Mouse (Mus musculus) layer of hippocampus, postnatal 14 days (tissue): ENCODE data around the gene Slc7a4. TPM values are rescaled to one million over a fixed set of nuclear protein-coding genes. Genes with fewer than 3 reads are reported as not detected.
"Not testable (repeated sequence)": the region's sequence is repeated elsewhere in the genome, so short reads cannot be mapped to it uniquely, and the experiment has no call there.

Source experiments
- DNase-seq, 2 experiments: peaks; one replicate each; pipeline ENCODE4 v3.0.0; 2021 to 2022; ENCODE audit warnings: low spot score in 2 of 2, mixed read lengths in 1 of 2
- total RNA-seq, 2 experiments: library from RNA; stranded (reverse); gene quantifications; 2 replicates each; pipeline ENCODE4 v1.2.3; 2021

The Slc7a4 gene
- total RNA-seq, 2 experiments from 2014 or later, result 86.2 to 94.9 TPM

DNA sequence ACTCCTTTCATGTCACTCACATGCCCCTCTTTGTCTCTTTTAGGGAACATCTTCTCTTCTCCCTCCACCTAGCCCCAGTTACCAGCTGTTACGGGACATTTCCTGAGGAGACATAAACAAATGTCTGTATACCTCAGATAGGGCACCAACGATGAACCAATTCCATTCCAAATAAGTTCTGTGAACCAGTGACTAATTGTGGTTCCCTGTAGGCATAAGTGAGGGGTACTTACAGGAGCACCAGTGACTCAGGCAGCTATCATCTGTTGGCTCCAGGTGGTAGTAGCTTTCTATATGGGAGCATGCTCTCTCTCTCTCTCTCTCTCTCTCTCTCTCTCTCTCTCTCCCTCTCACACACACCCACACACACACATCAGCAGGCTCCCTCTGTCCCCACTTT, 18.8 kb downstream of the Slc7a4 start:
- DNase-seq, result no peak

DNA sequence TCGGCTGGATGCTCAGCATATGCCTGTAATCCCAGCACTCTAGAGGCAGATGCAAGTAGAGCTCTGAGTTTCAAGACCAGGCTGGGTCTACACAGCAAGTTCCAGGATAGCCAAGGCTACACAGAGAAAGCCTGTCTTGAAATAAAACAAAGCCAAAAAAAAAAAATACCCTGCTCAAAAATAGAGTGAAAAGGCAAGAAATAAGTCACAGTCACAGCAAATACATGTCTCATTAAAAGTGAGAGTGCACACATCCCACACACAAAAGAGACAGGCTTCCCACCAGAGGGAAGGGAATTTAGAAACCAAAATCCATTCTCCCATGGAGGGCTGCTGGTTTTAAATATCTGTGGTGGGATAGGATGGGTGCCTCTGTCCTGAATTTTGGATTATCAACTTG, 19.4 kb downstream of the Slc7a4 start:
- DNase-seq, result no peak

DNA sequence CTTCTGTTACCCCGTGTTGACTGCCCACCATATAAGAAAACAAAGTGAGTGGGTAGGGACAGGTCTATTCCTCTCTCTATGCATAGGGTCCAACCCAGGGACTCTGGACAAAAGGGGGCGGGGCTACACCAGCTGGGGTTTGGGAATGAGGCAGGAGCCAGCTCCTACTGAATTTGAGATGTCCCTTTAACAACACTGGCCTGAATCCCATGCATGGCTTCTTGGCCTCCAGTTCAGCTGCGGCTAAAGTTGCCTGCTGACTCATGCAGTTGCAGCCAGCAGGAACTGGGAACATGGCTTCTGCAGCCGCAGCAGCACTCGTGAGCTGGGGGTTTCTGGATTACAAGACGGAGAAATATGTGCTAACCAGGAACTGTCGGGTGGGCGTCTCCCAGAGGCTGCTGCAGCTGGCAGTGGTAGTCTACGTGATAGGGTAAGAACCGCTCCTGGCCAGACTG, 21.2 kb downstream of the Slc7a4 start, which contains the start of gene P2rx6:
Gene P2rx6, plus strand, starts transcription at position 135 of the 458 bp plus-strand sequence.
- DNase-seq, result no peak

DNA sequence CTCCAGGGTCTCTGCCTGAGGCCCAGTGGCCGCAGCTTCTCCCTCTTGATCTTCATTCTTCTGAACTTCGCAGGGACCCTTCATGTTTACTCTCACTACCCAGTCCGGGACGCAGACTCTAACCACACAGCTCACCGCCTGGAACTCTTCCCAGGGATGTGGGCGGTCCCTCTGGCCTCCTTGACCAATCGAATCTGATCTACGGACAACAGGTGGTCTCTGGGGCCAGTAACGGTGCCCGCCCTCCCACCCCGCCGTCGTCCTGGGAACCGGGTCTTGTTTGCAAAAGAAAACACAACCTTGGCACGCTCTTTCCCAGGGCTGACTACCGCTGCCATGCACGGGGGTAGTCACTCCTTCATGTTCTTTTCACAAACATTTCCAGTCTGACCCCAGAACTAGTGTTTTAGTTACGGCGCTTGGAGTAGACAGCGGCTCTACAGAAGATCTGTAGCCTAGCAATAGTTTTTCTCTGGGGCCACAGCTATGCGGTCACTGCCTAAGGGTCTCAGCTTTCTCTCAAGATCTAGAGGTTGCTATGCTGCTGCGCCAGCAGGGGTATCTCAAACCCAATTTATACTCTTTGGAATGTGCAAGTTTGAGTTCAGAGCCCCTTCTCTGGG, 21.8 kb downstream of the Slc7a4 start, which contains the start of gene Lrrc74b:
Gene Lrrc74b, minus strand, starts transcription at position 120 of the 623 bp plus-strand sequence.
- peak; percentile 50 to 51 for DNase-seq

DNA sequence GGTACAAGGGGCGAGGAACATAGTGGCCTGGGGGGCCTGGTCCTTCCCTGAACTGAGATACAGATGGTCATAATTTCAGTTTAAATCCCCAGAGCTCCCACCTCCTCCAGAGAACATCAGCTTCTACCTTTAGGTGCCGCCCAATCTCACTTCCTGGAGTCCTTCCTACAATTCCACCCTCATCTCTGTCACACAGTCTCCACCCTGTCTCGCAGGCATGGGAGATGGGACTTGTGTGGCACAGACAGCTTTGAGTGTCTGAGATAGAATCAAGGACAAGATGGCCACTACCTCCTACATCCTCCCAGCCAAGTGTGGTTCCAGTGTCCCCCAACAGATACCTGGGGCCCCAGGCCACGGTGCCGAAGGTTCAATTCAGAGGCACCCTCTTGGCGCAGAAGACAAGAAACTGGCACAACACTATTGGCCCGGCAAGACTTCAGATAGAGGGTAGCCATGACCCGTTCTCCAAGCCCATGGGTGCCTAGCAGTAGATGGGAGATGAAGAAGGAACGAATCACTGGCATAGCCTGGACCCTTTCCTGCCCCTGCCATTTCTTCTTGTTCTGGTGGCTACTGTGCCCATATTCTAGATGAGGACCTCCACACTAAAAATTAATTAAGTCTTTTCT, 23.5 kb downstream of the Slc7a4 start:
- DNase-seq, result no peak

DNA sequence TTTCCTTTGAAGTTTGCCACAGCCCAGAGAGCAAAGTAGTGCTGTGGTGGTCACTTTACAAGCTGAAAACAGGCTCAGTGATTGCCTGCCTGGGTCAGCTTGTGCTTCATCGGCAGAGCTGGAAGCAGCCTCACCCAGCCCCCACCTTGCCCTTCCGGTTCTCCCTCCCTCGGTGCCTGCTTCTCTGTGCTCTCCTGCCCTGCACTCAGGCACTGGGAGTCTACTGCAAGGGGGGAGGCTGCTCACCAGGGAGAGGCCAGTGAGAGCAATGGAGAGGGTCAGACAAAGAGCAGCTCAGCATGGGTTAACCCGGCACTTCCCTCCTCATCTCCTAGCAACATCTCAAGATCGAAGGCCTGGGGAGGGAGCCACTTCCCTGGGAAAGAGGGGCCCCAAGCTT, 24.2 kb downstream of the Slc7a4 start:
- no peak for DNase-seq

DNA sequence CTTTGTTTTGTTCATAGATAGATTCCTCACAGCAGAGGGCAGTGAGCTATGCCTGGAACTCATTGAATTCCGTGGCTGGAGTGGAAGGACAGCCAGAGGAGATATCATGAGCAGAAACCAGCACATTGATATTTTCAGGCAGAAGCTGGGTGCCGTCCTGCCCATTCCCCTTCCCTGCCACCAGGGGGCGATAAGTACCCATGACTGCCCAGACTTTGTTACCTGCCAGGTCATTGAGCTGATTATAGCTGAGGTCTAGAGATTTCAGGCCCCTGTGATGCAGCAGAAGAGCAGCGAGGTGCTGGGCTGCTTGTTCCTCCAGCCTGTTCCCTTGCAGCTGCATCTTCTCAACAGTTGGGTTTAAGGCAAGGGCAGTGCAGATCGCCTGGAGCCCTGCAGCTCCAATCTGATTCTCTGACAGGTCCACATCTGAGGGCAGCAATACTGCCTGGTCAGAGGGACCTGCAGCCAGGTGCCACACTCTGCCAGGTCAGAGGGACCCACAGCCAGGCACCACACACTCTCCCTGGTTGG, 25.0 kb downstream of the Slc7a4 start:
- DNase-seq, result peak; percentile 74

DNA sequence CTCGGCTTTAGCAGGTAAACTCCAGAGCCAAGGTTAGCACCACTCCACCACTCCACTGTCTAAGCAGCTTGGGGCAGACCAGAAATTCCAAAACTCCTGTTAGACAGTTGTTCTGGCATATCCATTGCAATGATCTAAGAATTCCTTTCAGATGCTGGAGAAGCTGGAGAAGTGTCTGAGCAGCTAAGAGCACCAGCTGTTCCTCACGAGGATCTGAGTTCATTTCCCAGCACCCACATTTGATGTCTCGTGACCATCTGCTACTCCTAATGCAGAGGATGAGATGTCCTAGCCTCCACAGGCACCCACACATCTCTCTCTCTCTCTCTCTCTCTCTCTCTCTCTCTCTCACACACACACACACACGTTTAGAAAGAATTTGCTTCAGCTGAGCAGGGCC, 26.1 kb downstream of the Slc7a4 start:
- DNase-seq, result no peak

DNA sequence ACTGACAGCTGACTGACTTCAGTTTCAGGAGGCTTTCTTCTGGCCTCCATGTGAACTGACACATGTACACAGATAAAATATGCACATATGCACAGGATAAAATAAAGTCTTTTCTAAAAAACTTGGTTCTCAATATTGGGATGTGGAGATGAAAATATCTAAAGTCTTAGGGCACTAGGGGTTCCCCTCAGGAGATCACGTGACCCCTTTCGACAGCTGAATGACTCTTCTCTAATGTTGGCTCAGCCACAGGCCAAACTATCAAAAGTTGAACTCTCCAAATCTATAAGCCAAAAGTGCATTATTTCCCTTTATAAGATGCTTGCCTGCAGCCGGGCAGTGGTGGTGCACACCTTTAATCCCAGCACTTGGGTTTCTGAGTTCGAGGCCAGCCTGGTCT, 26.8 kb downstream of the Slc7a4 start:
- no peak for DNase-seq

DNA sequence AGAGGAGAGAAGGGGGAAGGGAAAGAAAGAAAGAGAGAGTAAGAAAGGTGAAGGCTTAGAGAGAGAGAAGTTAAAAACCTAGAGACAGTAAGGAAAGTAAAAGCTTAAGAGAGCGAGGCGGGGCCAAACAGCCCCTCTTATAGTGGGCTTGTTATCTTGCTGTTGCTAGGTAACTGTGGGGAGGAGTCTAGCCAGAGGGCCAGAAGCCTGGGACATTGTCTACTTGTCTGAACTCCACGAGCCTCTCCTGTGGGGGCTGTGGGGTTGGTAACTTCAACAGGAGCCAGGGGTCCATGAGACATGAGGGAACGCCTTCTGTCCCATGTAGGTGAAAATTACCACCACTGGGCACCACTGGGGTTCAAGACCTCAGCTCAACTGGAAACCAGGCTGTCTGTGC, 28.3 kb downstream of the Slc7a4 start:
- not testable (repeated sequence) for DNase-seq

DNA sequence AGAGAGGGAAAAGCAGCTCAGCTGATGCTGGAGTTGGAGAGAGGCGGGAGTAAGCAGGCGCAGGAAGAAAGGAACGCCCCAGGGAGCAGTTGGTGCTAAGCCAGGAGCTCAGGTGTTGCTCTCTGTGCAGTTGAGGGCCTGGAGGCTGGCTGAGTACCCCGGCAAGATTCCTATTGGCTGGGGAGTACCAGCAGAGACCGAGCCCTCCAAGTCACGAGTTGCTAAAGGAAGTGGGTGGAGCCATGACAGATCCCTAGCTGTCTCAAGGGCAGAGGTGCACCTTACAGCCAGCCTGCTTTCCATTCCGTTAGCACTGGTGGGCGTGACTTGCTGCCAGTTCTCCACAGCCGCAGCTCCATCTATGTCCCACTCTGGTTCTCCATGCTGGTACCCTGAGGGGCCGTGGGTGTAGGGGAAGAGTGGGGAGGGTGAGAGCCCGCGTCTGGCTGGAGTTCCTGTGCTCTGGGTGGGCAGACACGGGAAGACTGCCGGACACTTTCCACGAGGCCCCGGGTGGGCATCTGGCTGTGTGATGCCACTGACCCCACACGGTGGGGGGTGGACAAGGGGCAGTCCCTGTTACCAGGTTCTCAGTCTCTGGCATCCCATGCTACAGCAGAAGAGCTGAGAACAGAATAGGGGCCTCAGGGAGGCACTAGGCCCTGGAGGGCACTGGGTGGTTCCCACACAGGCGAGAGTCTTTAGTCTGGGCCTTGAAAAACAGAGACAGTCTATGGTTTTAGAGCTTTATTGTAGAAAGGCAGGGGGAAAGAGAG, 28.9 kb downstream of the Slc7a4 start:
- no peak for DNase-seq

DNA sequence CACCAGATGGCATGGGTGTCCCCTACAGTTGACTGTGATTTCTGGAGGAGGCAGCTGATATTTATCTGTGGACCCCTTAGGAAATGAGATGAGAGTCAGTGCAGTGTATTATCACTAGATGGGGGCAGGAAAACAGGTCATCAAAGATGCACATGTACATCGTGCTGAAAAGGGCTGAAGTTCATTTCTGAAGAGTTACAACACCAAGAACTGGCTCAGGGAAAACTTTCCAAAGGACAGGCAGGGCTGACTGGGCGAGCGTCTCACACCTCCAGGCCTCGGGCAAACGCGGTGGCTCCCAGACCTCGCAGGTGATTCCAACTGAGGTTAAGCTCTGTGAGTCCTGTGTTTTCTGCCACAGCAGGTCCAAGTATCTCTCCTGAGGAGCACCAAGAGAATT, 30.2 kb downstream of the Slc7a4 start:
- DNase-seq, result no peak

DNA sequence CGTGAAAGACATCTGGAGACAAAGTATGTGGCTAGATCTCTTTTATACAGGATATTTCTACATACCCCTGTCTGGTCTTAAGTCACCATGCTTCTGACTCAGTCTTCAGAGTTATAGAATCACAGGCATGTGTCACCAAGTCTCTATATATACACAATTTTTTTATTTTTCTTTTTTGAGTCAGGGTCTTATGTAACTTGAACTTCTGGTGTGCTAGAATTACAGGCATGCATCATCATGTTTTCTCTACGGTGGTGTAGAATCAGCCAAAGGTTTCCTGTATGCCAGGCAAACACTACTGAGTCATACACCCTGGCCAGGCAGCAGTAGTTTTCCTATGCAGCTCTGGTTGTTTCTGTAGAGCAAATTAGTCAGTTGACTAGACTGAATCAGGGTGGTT, 40.4 kb downstream of the Slc7a4 start:
- no peak for DNase-seq

DNA sequence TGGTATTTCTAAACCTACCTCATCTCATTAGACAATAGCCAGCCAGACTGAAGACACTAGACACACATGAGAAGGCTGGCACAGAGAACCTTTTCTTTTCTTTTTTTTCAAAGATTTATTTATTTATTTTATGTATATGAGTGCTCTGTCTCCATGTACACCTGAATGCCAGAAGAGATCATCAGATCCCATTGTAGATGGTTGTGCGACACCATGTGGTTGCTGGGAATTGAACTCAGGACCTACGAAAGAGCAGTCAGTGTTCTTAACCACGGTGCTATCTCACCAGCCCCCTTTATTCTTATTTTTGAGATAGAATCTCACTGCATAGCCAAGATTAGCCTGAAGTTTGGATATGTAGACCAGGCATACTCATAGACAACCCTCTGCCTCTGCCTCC, 46.4 kb downstream of the Slc7a4 start:
- DNase-seq, result no peak

DNA sequence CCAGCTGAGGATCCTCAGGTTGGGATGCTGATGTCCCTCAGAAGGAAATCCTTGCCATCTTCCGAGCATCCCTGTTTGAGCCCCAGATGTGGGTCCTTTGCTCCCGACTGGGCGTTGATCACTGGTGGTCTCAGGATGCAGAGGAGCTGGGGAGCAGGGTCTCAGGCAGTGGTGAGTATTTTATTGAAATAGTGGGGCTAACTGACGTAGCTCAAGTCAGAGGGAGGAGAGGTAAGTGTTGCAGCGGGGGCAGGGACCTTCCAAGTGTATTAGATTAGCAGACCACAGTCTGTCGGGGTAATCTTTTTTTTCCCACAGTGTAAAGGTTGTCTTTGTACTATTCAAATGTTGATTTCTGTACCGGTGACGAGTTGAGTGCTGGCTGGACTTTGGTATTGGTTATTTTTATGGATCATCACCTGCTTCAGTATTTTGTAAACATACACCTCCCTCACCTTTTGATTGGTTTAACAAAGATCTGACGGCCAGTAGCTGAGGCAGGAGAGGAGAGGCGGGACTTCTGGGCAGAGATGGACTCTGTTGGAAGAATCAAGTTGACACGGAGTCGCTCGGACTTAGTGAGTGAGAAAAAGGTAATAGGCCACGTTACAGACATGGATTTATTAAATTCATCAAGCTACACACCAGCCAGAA, 50.2 kb downstream of the Slc7a4 start:
- DNase-seq, result no peak

DNA sequence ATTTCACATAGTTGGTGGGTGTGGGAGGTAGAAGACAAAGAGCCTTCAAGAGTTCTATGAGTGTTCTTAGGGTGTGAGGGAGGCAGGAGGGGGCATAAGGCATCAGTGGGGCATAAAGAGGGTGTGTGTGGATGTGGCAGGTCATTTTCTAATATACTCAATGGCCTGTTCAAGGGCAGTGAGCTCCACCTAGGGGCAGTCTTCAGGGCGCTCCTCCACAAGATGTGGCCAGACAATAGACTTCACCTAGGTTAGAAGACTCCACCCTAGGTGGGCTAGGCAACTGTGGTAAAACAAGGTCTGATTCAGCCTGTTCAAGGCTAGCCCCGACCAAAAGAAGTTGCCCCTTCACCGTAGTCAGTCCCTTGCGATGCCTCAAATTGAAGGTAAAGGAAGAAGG, 50.7 kb downstream of the Slc7a4 start:
- no peak for DNase-seq

DNA sequence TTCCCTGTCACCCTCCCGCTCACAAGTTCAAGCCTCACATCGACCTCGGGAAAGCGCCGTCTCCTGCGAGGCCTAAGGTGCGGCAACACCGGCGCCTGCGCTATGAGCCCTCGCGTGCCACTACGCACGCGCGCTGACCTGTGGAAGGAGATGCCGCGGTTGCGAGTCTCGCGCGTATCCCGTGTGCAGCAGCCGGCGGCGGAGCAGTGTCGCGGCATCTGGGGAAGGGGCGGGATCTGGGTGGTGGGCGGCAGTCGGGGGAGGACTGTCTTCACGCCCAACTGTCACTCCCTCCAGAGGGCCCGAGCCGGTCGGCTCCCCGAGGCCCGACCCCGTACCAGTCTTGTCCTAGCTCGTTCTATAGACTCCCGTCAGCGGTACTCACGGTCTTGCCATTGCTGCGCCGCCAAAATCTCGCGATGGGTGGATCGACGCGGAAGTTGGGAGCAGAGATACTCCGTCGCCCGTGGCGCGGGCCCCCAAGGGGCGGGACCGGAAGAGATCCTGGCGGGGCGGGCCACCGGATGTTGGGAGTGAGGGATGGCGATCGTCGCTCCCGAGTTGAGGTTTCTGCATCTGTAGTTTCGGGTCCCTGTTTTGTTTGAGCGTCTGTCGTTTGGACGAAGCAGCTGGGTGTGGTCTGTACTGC, 52.2 kb downstream of the Slc7a4 start, which contains the start of gene Thap7:
Gene Thap7, minus strand, starts transcription at position 497 of the 649 bp plus-strand sequence.
- peak; percentile 96 to 98 for DNase-seq

DNA sequence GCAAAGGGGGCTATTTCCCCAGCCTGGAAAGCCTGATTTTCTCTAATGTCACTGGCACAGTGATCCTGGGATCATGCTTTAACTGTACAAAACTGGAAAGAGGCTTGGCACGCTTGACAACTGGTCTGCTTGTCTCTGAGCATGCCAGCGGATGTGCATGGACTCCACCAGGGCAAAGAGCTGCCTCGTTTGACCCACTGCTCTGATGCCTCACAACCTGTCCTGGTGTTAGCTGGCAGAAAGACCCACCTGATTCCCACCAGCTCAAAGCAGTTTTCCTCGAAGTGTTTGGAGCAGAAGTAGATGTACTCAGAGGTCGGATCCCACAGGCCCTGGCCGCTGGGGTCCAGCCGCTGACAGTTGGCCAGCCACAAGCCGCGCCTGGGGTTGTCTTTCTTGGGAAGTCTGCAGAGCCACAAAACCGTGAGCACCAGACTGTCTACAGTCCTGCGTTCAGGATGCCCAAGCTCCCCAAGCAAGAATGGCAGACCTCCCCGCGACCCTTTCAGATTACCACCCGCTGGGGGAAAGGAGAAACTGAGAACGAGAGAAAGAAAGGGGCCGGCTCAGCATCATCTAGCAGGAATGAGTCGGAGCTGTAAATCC, 52.9 kb downstream of the Slc7a4 start:
- no peak for DNase-seq

DNA sequence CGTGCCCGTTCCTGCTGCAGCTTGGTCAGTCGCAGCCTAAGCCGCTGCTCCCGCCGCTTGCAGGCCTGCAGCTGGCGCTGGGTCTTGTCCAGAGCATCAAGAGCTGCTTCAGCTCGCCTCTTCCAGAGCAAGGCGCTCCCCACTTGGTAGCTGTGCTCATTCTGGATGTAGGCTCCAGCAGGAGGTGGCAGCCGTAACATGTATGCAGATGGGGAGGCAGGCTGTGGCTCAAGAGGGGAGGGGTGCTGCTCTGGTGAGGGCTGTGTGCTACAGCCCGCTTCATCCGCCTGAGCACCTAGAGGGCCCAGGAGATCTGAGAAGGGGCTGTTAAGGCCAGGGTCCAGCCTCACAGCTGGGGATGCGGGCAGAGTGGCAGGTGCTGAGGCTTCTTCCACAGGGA, 54.7 kb downstream of the Slc7a4 start:
- DNase-seq, result no peak

DNA sequence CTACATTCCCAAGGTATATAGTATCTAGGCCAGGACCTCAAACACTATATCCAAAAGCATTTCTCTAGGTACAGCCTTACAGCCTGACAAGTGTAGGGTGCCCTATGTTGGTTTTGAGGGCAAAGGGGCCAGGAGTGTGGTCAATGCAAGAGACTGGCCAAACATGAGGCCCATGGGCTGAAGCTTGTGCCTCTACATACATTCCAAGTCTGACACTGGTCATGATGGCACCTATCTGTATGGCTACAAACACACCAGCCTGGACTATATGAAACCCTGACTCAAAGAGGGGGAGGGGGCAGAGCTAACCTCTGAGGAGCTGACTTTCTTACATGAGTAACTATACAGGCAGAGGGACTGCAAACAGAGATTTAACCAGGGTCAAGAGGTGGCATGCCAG, 55.4 kb downstream of the Slc7a4 start:
- DNase-seq, result no peak
